Mouse (Mus musculus): ENCODE measurements around the gene Pkp3. TPM values are rescaled to one million over a fixed set of nuclear protein-coding genes. Genes with fewer than 3 reads are reported as not detected.

Pkp3 gene
- polyA plus RNA-seq, 1 experiment from 2014 or later, result 9.6 TPM

Other genes with a start within 250 kb of the Pkp3 start
- gene Urah, start 243.2 kb upstream of the Pkp3 start, polyA plus RNA-seq (2016; fragmentation: Nextera tagmentation; extraction: Ambion mirVana), result 1.8 and 1.9 TPM in 2 replicates
- not detected in 2 replicates for gene Scgb1c1, start 232.7 kb upstream of the Pkp3 start, polyA plus RNA-seq (2016; fragmentation: Nextera tagmentation; extraction: Ambion mirVana)
- gene Odf3, start 230.4 kb upstream of the Pkp3 start, polyA plus RNA-seq (2016; fragmentation: Nextera tagmentation; extraction: Ambion mirVana), result not detected in 2 replicates
- gene Gm45785, start 221.9 kb upstream of the Pkp3 start, polyA plus RNA-seq (2016; fragmentation: Nextera tagmentation; extraction: Ambion mirVana), result 0.22 TPM in 1 of 2 replicates, not detected in the other
- gene Ric8a, start 221.3 kb upstream of the Pkp3 start, polyA plus RNA-seq (2016; fragmentation: Nextera tagmentation; extraction: Ambion mirVana), result 57.7 and 59.1 TPM in 2 replicates
- gene Bet1l, start 220.6 kb upstream of the Pkp3 start, polyA plus RNA-seq (2016; fragmentation: Nextera tagmentation; extraction: Ambion mirVana), result 22.4 and 23.0 TPM in 2 replicates
- 332 TPM in 2 replicates for gene Psmd13, start 196.2 kb upstream of the Pkp3 start, polyA plus RNA-seq (2016; fragmentation: Nextera tagmentation; extraction: Ambion mirVana)
- gene Sirt3, start 195.9 kb upstream of the Pkp3 start, polyA plus RNA-seq (2016; fragmentation: Nextera tagmentation; extraction: Ambion mirVana), result 22.6 and 24.5 TPM in 2 replicates
- gene Cox8b, start 177.8 kb upstream of the Pkp3 start, polyA plus RNA-seq (2016; fragmentation: Nextera tagmentation; extraction: Ambion mirVana), result not detected in 2 replicates
- 0.19 TPM in 1 of 2 replicates, not detected in the other for gene Nlrp6, start 157.3 kb upstream of the Pkp3 start, polyA plus RNA-seq (2016; fragmentation: Nextera tagmentation; extraction: Ambion mirVana)
- 13.5 and 14.3 TPM in 2 replicates for gene Pgghg, start 136.8 kb upstream of the Pkp3 start, polyA plus RNA-seq (2016; fragmentation: Nextera tagmentation; extraction: Ambion mirVana)
- 2.9 and 3.8 TPM in 2 replicates for gene Ifitm5, start 127.9 kb upstream of the Pkp3 start, polyA plus RNA-seq (2016; fragmentation: Nextera tagmentation; extraction: Ambion mirVana)
- 0.52 TPM in 1 of 2 replicates, not detected in the other for gene Gm45717, start 122.3 kb upstream of the Pkp3 start, polyA plus RNA-seq (2016; fragmentation: Nextera tagmentation; extraction: Ambion mirVana)
- 602 and 668 TPM in 2 replicates for gene Ifitm2, start 122.2 kb upstream of the Pkp3 start, polyA plus RNA-seq (2016; fragmentation: Nextera tagmentation; extraction: Ambion mirVana)
- 8.7 and 13.4 TPM in 2 replicates for gene Ifitm1, start 111.0 kb upstream of the Pkp3 start, polyA plus RNA-seq (2016; fragmentation: Nextera tagmentation; extraction: Ambion mirVana)
- 42.6 and 44.7 TPM in 2 replicates for gene Ifitm3, start 67.4 kb upstream of the Pkp3 start, polyA plus RNA-seq (2016; fragmentation: Nextera tagmentation; extraction: Ambion mirVana)
- not detected in 2 replicates for gene Ifitm6, start 60.3 kb upstream of the Pkp3 start, polyA plus RNA-seq (2016; fragmentation: Nextera tagmentation; extraction: Ambion mirVana)
- not detected in 2 replicates for gene Gm17387, start 49.1 kb upstream of the Pkp3 start, polyA plus RNA-seq (2016; fragmentation: Nextera tagmentation; extraction: Ambion mirVana)
- 26.5 and 27.7 TPM in 2 replicates for gene B4galnt4, start 17.1 kb upstream of the Pkp3 start, polyA plus RNA-seq (2016; fragmentation: Nextera tagmentation; extraction: Ambion mirVana)
- gene Sigirr, start 22.4 kb downstream of the Pkp3 start, polyA plus RNA-seq (2016; fragmentation: Nextera tagmentation; extraction: Ambion mirVana), result 2.2 and 2.3 TPM in 2 replicates
- gene Ano9, start 39.6 kb downstream of the Pkp3 start, polyA plus RNA-seq (2016; fragmentation: Nextera tagmentation; extraction: Ambion mirVana), result 1.8 and 2.5 TPM in 2 replicates
- 77.8 and 83.8 TPM in 2 replicates for gene Ptdss2, start 44.2 kb downstream of the Pkp3 start, polyA plus RNA-seq (2016; fragmentation: Nextera tagmentation; extraction: Ambion mirVana)
- 77.9 and 79.7 TPM in 2 replicates for gene Rnh1, start 94.6 kb downstream of the Pkp3 start, polyA plus RNA-seq (2016; fragmentation: Nextera tagmentation; extraction: Ambion mirVana)
- gene Hras, start 115.8 kb downstream of the Pkp3 start, polyA plus RNA-seq (2016; fragmentation: Nextera tagmentation; extraction: Ambion mirVana), result 94.3 and 94.9 TPM in 2 replicates
- 15.1 and 18.1 TPM in 2 replicates for gene Lrrc56, start 115.9 kb downstream of the Pkp3 start, polyA plus RNA-seq (2016; fragmentation: Nextera tagmentation; extraction: Ambion mirVana)
- 4.9 and 5.3 TPM in 2 replicates for gene Lmntd2, start 135.9 kb downstream of the Pkp3 start, polyA plus RNA-seq (2016; fragmentation: Nextera tagmentation; extraction: Ambion mirVana)
- 54.5 and 56.0 TPM in 2 replicates for gene Rassf7, start 137.6 kb downstream of the Pkp3 start, polyA plus RNA-seq (2016; fragmentation: Nextera tagmentation; extraction: Ambion mirVana)
- 114 and 124 TPM in 2 replicates for gene Phrf1, start 150.6 kb downstream of the Pkp3 start, polyA plus RNA-seq (2016; fragmentation: Nextera tagmentation; extraction: Ambion mirVana)
- gene Irf7, start 188.3 kb downstream of the Pkp3 start, polyA plus RNA-seq (2016; fragmentation: Nextera tagmentation; extraction: Ambion mirVana), result 0.34 TPM in 2 replicates
- 0.10 and 0.17 TPM in 2 replicates for gene Cdhr5, start 198.6 kb downstream of the Pkp3 start, polyA plus RNA-seq (2016; fragmentation: Nextera tagmentation; extraction: Ambion mirVana)
- gene Sct, start 200.9 kb downstream of the Pkp3 start, polyA plus RNA-seq (2016; fragmentation: Nextera tagmentation; extraction: Ambion mirVana), result 8.8 and 9.6 TPM in 2 replicates
- gene Drd4, start 213.8 kb downstream of the Pkp3 start, polyA plus RNA-seq (2016; fragmentation: Nextera tagmentation; extraction: Ambion mirVana), result 0.60 and 0.86 TPM in 2 replicates
- 57.9 and 65.0 TPM in 2 replicates for gene Deaf1, start 249.5 kb downstream of the Pkp3 start, polyA plus RNA-seq (2016; fragmentation: Nextera tagmentation; extraction: Ambion mirVana)
- 44.9 and 49.0 TPM in 2 replicates for gene Tmem80, start 249.5 kb downstream of the Pkp3 start, polyA plus RNA-seq (2016; fragmentation: Nextera tagmentation; extraction: Ambion mirVana)

Data from embryonic facial prominence, embryonic 10.5 days (tissue).